Mouse (Mus musculus) naive thymus-derived CD4-positive, alpha-beta T cell, adult 2 months (primary cell): Measurements from ENCODE around the gene 3110082J24Rik.

Experiments
- DNase-seq: peaks from one replicate; pipeline ENCODE4 v3.0.0-alpha.2; 2011; ENCODE audit warnings: low read depth

Gene 3110082J24Rik

GRCm38 (mm10) chr5:30105668-30106300 is at the start of gene 3110082J24Rik:
3110082J24Rik (minus strand) TSS chr5:30106086.
- DNase-seq, result no peak

GRCm38 (mm10) chr5:30155395-30155792 is 49.5 kb upstream of the 3110082J24Rik start:
- DNase-seq, result no peak

- peak; percentile 95 for DNase-seq
Measured at GRCm38 (mm10) chr5:30154474-30155394, 48.8 kb upstream of the 3110082J24Rik start, which contains the start of the genes Hadha and Hadhb. Hadha (minus strand) TSS chr5:30155162. Hadhb (plus strand) TSS chr5:30155248.

GRCm38 (mm10) chr5:30154013-30154412 is 48.1 kb upstream of the 3110082J24Rik start:
- no peak for DNase-seq

- DNase-seq, result no peak
Measured at GRCm38 (mm10) chr5:30153222-30153621, 47.3 kb upstream of the 3110082J24Rik start.

- DNase-seq, result no peak
Measured at GRCm38 (mm10) chr5:30152413-30152812, 46.5 kb upstream of the 3110082J24Rik start.

GRCm38 (mm10) chr5:30152007-30152406 is 46.1 kb upstream of the 3110082J24Rik start:
- no peak for DNase-seq

- DNase-seq, result no peak
Measured at GRCm38 (mm10) chr5:30148133-30148920, 42.4 kb upstream of the 3110082J24Rik start.

GRCm38 (mm10) chr5:30146526-30146925 is 40.6 kb upstream of the 3110082J24Rik start:
- DNase-seq, result no peak

GRCm38 (mm10) chr5:30138193-30138592 is 32.3 kb upstream of the 3110082J24Rik start:
- no peak for DNase-seq

- no peak for DNase-seq
Measured at GRCm38 (mm10) chr5:30137271-30137670, 31.4 kb upstream of the 3110082J24Rik start.

GRCm38 (mm10) chr5:30135711-30136231 is 29.9 kb upstream of the 3110082J24Rik start:
- no peak for DNase-seq

GRCm38 (mm10) chr5:30132173-30132572 is 26.3 kb upstream of the 3110082J24Rik start:
- DNase-seq, result no peak

GRCm38 (mm10) chr5:30131246-30131645 is 25.4 kb upstream of the 3110082J24Rik start:
- no peak for DNase-seq

GRCm38 (mm10) chr5:30128680-30129079 is 22.8 kb upstream of the 3110082J24Rik start:
- no peak for DNase-seq

- DNase-seq, result no peak
Measured at GRCm38 (mm10) chr5:30127921-30128597, 22.2 kb upstream of the 3110082J24Rik start.

GRCm38 (mm10) chr5:30126756-30127155 is 20.9 kb upstream of the 3110082J24Rik start:
- DNase-seq, result no peak

- DNase-seq, result peak; percentile 57
Measured at GRCm38 (mm10) chr5:30125587-30125986, 19.7 kb upstream of the 3110082J24Rik start.

- no peak for DNase-seq
Measured at GRCm38 (mm10) chr5:30122481-30122880, 16.6 kb upstream of the 3110082J24Rik start.

- no peak for DNase-seq
Measured at GRCm38 (mm10) chr5:30120106-30120505, 14.2 kb upstream of the 3110082J24Rik start.

- no peak for DNase-seq
Measured at GRCm38 (mm10) chr5:30119163-30119562, 13.3 kb upstream of the 3110082J24Rik start.
